21 mouse cellular contexts compared by ENCODE assay signal in genomic region chr16:13328646-13329045, GRCm38 (mm10).
DNase-seq lines count a peak whose midpoint lies in the region; ATAC-seq and TF ChIP-seq lines count a peak whose summit lies in the region.
"Had no signal": no experiment of that assay in that cellular context is flagged by ENCODE, and none has a peak within 500 bp of the region (broad histone marks: within the 10 kb centered on the region; RNA-seq: fewer than 3 reads in every experiment).

No protein-coding gene starts in this region.

- H3K36me3 ChIP-seq in CH12.LX (replicated peaks in 1 of 2; ENCODE audit: control insufficient read depth in 1 of 2, insufficient read depth in 1 of 2, low read length in 1 of 2) = peaks cover 6 to 29% of the 10 kb centered on the region in 2 experiments
- H3K36me3 ChIP-seq in ES-E14 (ENCODE audit: control insufficient read depth, insufficient read depth, low read length, poor library complexity, severe bottlenecking) = peaks cover 2% of the 10 kb centered on the region
- H3K36me3 ChIP-seq in heart, embryonic 11.5 days (ENCODE audit: control insufficient read depth, insufficient read depth, low read length) = no peaks in the 10 kb centered on the region; the same call in 1 of the 2 replicates
- peaks cover 22% of the 10 kb centered on the region for H3K36me3 ChIP-seq in heart, adult 2 months (ENCODE audit: control insufficient read depth, insufficient read depth, low read length)

- no peak for ATAC-seq in heart, embryonic 11.5 days (replicated peaks; ENCODE audit: insufficient number of reproducible peaks, low FRiP score, low TSS enrichment)
- ATAC-seq: activated CD4-positive, CD25-positive, alpha-beta regulatory T cell, adult 4 months; CD4-positive, CD25-positive, alpha-beta regulatory T cell, adult 4 months; Patski had no signal

- no peak for DNase-seq in gastrocnemius, adult 2 months
- DNase-seq in gastrocnemius, postnatal 25 days = no peak
- DNase-seq in CH12.LX (ENCODE audit: extremely low read depth) (no peak), ES-E14 (ENCODE audit: low read depth, low spot score) (no peak)
- DNase-seq in heart, adult 2 months = no peak
- DNase-seq: adrenal gland, adult 2 months; adrenal gland, adult 8-10 months; adrenal gland, postnatal 10 days; adrenal gland, postnatal 14 days; adrenal gland, postnatal 25 days; adrenal gland, postnatal 36 days; B cell, adult 2 months; cerebellum, adult 11 months; cerebellum, adult 11-12 months; cerebellum, adult 2 months; cerebellum, adult 8-10 months had no signal

- dilution Hi-C loops in CH12.LX (cut with MboI; ENCODE audit: extremely low pct_ligation_motif_present, extremely low pct_unique_long_range_greater_than_20kb, low sequenced_read_pairs) = no loop called here

- H3K9me3 ChIP-seq in CH12.LX (replicated peaks; ENCODE audit: low read length) = no peaks in the 10 kb centered on the region
- no peaks in the 10 kb centered on the region for H3K9me3 ChIP-seq in ES-E14 (ENCODE audit: control insufficient read depth, insufficient read depth, low read depth, low read length)
- no peaks in the 10 kb centered on the region for H3K9me3 ChIP-seq in heart, embryonic 11.5 days (replicated peaks; ENCODE audit: control insufficient read depth, low read length)
- H3K9me3 ChIP-seq: G1E had no signal

- peak overlapping the region; percentile 68; the same call in 1 of the 2 replicates for H3K27ac ChIP-seq in gastrocnemius, adult 2 months
- H3K27ac ChIP-seq in CH12.LX (ENCODE audit: insufficient read depth, low read depth) (no peak overlapping the region), ES-E14 (ENCODE audit: insufficient read depth, low read depth, low read length, poor library complexity, severe bottlenecking) (no peak overlapping the region)
- no peak overlapping the region for H3K27ac ChIP-seq in heart, embryonic 11.5 days (ENCODE audit: low read depth, low read length)
- H3K27ac ChIP-seq in heart, adult 2 months = no peak overlapping the region

- no peak for TF ChIP-seq POLR2A in CH12.LX (IDR thresholded peaks at IDR 0.05; ENCODE audit: low read depth, low read length)
- TF ChIP-seq POLR2A in heart, adult 2 months (IDR thresholded peaks at IDR 0.05; ENCODE audit: insufficient read depth, low read depth, low read length) = no peak

- peaks cover 0 to 22% of the 10 kb centered on the region in 2 experiments; a peak in 2 of 4 replicates for H3K4me1 ChIP-seq in CH12.LX (ENCODE audit: control insufficient read depth in 1 of 2, insufficient read depth in 2 of 2)
- H3K4me1 ChIP-seq in ES-E14 (ENCODE audit: control insufficient read depth in 2 of 2, insufficient read depth in 2 of 2, low read length in 2 of 2, poor library complexity in 1 of 2) = 0 out of 4 replicates have a peak, but pooled peaks cover 0 to 1% of the 10 kb centered on the region in 2 experiments
- peaks cover 17% of the 10 kb centered on the region for H3K4me1 ChIP-seq in heart, embryonic 11.5 days (ENCODE audit: control insufficient read depth, insufficient read depth, low read length)
- H3K4me1 ChIP-seq in heart, adult 2 months (ENCODE audit: control insufficient read depth, insufficient read depth, low read length) = peaks cover 17% of the 10 kb centered on the region

- H3K4me2 ChIP-seq in CH12.LX (ENCODE audit: insufficient read depth, low read depth, poor library complexity, severe bottlenecking) = no peak overlapping the region
- H3K4me2 ChIP-seq in heart, embryonic 11.5 days = no peak overlapping the region

- WGBS in heart, embryonic 11.5 days (ENCODE audit: insufficient replicate concordance) = 86% methylated on average over 4 of the region's 4 CpGs
- 88% methylated on average over 4 of the region's 4 CpGs for WGBS in heart, adult 2 months

- no peak for TF ChIP-seq EP300 in CH12.LX (IDR thresholded peaks at IDR 0.05; ENCODE audit: low read length)
- no peak for TF ChIP-seq EP300 in heart, adult 2 months (IDR thresholded peaks at IDR 0.05; ENCODE audit: insufficient read depth, low read depth, low read length)

- in situ Hi-C loops in CH12.LX (cut with MboI; ENCODE audit: low pct_ligation_motif_present, low pct_unique_long_range_greater_than_20kb, low sequenced_read_pairs) = no loop called here
- in situ Hi-C loops in ES-E14 (cut with MboI; ENCODE audit: low sequenced_read_pairs in 2 of 2, unreplicated experiment in 2 of 2) = no loop called here

- intact Hi-C loops in gastrocnemius, adult 2 months (cut with DNase I) = loop anchor here (5.0 kb wide), 1 partner anchor 71 kb away; the partner anchor contains the start of gene Mrtfb
- intact Hi-C loops in heart, adult 2 months (cut with DNase I) = no loop called here

- H3K27me3 ChIP-seq in CH12.LX (replicated peaks) = no peaks in the 10 kb centered on the region
- H3K27me3 ChIP-seq in heart, embryonic 11.5 days (ENCODE audit: control insufficient read depth, insufficient read depth, low read length) = no peaks in the 10 kb centered on the region
- H3K27me3 ChIP-seq in heart, adult 2 months (ENCODE audit: control insufficient read depth, insufficient read depth, low read length) = no peaks in the 10 kb centered on the region
- H3K27me3 ChIP-seq: Patski had no signal

- H3K9ac ChIP-seq in CH12.LX (ENCODE audit: insufficient read depth, low read depth) (no peak overlapping the region), ES-E14 (ENCODE audit: insufficient read depth, low read depth, low read length, poor library complexity, severe bottlenecking) (no peak overlapping the region)
- H3K9ac ChIP-seq in heart, embryonic 11.5 days (ENCODE audit: low read depth, low read length) = no peak overlapping the region
- no peak overlapping the region for H3K9ac ChIP-seq in heart, adult 2 months (ENCODE audit: low read depth, low read length)

- TF ChIP-seq RAD21 in CH12.LX (IDR thresholded peaks at IDR 0.05; ENCODE audit: low read depth, low read length) = no peak

- TF ChIP-seq CTCF in gastrocnemius, adult 2 months (IDR thresholded peaks at IDR 0.05) = no peak
- no peak for TF ChIP-seq CTCF in CH12.LX (conservative IDR thresholded peaks at IDR 0.05 in 1 of 2, IDR thresholded peaks at IDR 0.05 in 1 of 2; ENCODE audit: low read depth in 2 of 2, low read length in 2 of 2)
- TF ChIP-seq CTCF in heart, adult 2 months (IDR thresholded peaks at IDR 0.05) = no peak

- no peaks in the 10 kb centered on the region for H3K79me2 ChIP-seq in CH12.LX (replicated peaks; ENCODE audit: control insufficient read depth, extremely low read depth, insufficient read depth, poor library complexity, severe bottlenecking)
- no peaks in the 10 kb centered on the region for H3K79me2 ChIP-seq in heart, adult 2 months (replicated peaks; ENCODE audit: control insufficient read depth, insufficient read depth, low read length)

- H3K4me3 ChIP-seq in gastrocnemius, adult 2 months = no peak overlapping the region
- no peak overlapping the region for H3K4me3 ChIP-seq in CH12.LX (replicated peaks in 1 of 3; ENCODE audit: low read depth in 2 of 3, low read length in 2 of 3, poor library complexity in 1 of 3)
- H3K4me3 ChIP-seq in ES-E14 (ENCODE audit: insufficient read depth in 1 of 2, low read depth in 1 of 2, low read length in 2 of 2, poor library complexity in 1 of 2, severe bottlenecking in 1 of 2) = no peak overlapping the region
- H3K4me3 ChIP-seq in heart, embryonic 11.5 days (ENCODE audit: low read depth, low read length) = no peak overlapping the region
- H3K4me3 ChIP-seq in heart, adult 2 months = no peak overlapping the region

TF ChIP-seq in CH12.LX, 34 proteins besides CTCF, POLR2A, EP300 and RAD21:
- no peak for TF ChIP-seq CHD2 (IDR thresholded peaks at IDR 0.05; ENCODE audit: low read length)
- no peak for TF ChIP-seq MAX (IDR thresholded peaks at IDR 0.05; ENCODE audit: low read length)
- peak; percentile 59; the same call in 1 of the 2 replicates for TF ChIP-seq MAFK (IDR thresholded peaks at IDR 0.05; ENCODE audit: insufficient replicate concordance, low read length)
- TF ChIP-seq TBP (conservative IDR thresholded peaks at IDR 0.05; ENCODE audit: low read depth, low read length) = no peak
TF ChIP-seq in CH12.LX: peak in this region for 1.

TF ChIP-seq in ES-E14, 5 proteins besides CTCF, POLR2A, EP300 and RAD21:
- TF ChIP-seq MAFK (IDR thresholded peaks at IDR 0.05; ENCODE audit: insufficient read depth, low read depth, low read length) = peak; percentile 54
- no peak for TF ChIP-seq ZC3H11A (IDR thresholded peaks at IDR 0.05; ENCODE audit: borderline replicate concordance, low read depth, low read length)
- no peak for TF ChIP-seq CHD2 (IDR thresholded peaks at IDR 0.05; ENCODE audit: low read depth, low read length)
